Mouse (Mus musculus) limb, embryonic 14.5 days (tissue): ENCODE data around the gene Gck. TPM values are rescaled to one million over a fixed set of nuclear protein-coding genes. Genes with fewer than 3 reads are reported as not detected.

ENCODE experiments used
- ATAC-seq: fragments of 200-750 bp; cut with Nextera tagmentation; 2 replicates; pipeline ENCODE4 v1.8.0; 2017; ENCODE audit warnings: low read depth, moderate number of reproducible peaks, moderate TSS enrichment; ENCODE audit not compliant: low FRiP score
- DNase-seq: peaks from one replicate; pipeline ENCODE4 v3.0.0-alpha.2; 2015; ENCODE audit warnings: low spot score
- H3K27ac ChIP-seq: fragments of 300-500 bp; sonication (generic); replicated peaks from 2 replicates; pipeline ENCODE4 v1.5.1; 2014; ENCODE audit warnings: low read depth, mild to moderate bottlenecking, low read length, moderate library complexity, mixed read lengths
- H3K27me3 ChIP-seq: fragments of 300-500 bp; sonication (generic); 2 replicates; pipeline ENCODE4 v1.6.1; 2014; ENCODE audit warnings: low read length, mixed read lengths; ENCODE audit not compliant: control insufficient read depth, insufficient read depth
- H3K36me3 ChIP-seq: fragments of 300-500 bp; sonication (generic); 2 replicates; pipeline ENCODE4 v1.6.1; 2014; ENCODE audit warnings: mild to moderate bottlenecking, low read length, moderate library complexity, mixed read lengths; ENCODE audit not compliant: control insufficient read depth, insufficient read depth
- H3K4me1 ChIP-seq: fragments of 300-500 bp; sonication (generic); 2 replicates; pipeline ENCODE4 v1.6.1; 2014; ENCODE audit warnings: antibody characterized with exemption, low read length, mixed read lengths; ENCODE audit not compliant: control insufficient read depth, insufficient read depth
- H3K4me2 ChIP-seq: fragments of 300-500 bp; sonication (generic); replicated peaks from 2 replicates; pipeline ENCODE4 v1.6.1; 2014; ENCODE audit warnings: low read depth, mild to moderate bottlenecking, low read length, moderate library complexity; ENCODE audit not compliant: severe bottlenecking
- H3K4me3 ChIP-seq: fragments of 300-500 bp; sonication (generic); replicated peaks from 2 replicates; pipeline ENCODE4 v1.5.1; 2014; ENCODE audit warnings: low read length
- H3K9ac ChIP-seq: fragments of 300-500 bp; sonication (generic); 2 replicates; pipeline ENCODE4 v1.6.1; 2014; ENCODE audit warnings: mild to moderate bottlenecking, low read depth, low read length, moderate library complexity; ENCODE audit not compliant: severe bottlenecking
- H3K9me3 ChIP-seq: fragments of 300-500 bp; sonication (generic); 2 replicates; pipeline ENCODE4 v1.6.1; 2016; ENCODE audit warnings: low read length; ENCODE audit not compliant: control insufficient read depth
- POLR2A ChIP-seq: fragments of 200-500 bp; IDR thresholded peaks from 2 replicates; pipeline ENCODE4 v1.8.0; 2012; ENCODE audit warnings: inconsistent platforms, mild to moderate bottlenecking, moderate library complexity, borderline replicate concordance; ENCODE audit not compliant: insufficient read depth, insufficient read length; ENCODE audit errors: extremely low read depth
- WGBS: fragments of 180-500 bp; shearing (Covaris S2); extraction: QIAGEN DNeasy Blood & Tissue Kit; methylation state at CpG from one replicate; pipeline ENCODE4 v1.1.7; 2014; 5-methylcytosine and 5-hydroxymethylcytosine counted together
- polyA plus RNA-seq, 2 experiments: library from polyadenylated mRNA; depleted of rRNA in 1 of 2; stranded (reverse) in 1 of 2; unstranded in 1 of 2; fragments of >200 nt; fragmentation: Nextera tagmentation in 1 of 2; extraction: Ambion mirVana in 1 of 2; gene quantifications; 2 replicates each; pipeline versions ENCODE4 v1.2.1 to v1.2.3; 2012 to 2014

Gck gene
- polyA plus RNA-seq, 2 experiments, result 0.74 to 0.83 TPM

GRCm38 (mm10) chr11:5913256-5913655 is 36.6 kb downstream of the Gck start:
- DNase-seq (no peak), ATAC-seq (no peak)
- no peaks in the 10 kb centered on the region for H3K9me3 ChIP-seq
- peaks cover 5% of the 10 kb centered on the region; the same call in 1 of the 2 replicates for H3K4me1 ChIP-seq
- no peak overlapping the region for H3K4me2 ChIP-seq
- H3K9ac ChIP-seq, result no peak overlapping the region
- TF ChIP-seq POLR2A, result no peak
- no peaks in the 10 kb centered on the region for H3K36me3 ChIP-seq
- no peak overlapping the region for H3K27ac ChIP-seq
- no peaks in the 10 kb centered on the region for H3K27me3 ChIP-seq
- H3K4me3 ChIP-seq, result no peak overlapping the region
- 54% methylated on average over 8 of the region's 8 CpGs for WGBS

- no peak overlapping the region for H3K4me3 ChIP-seq
- H3K36me3 ChIP-seq, result no peaks in the 10 kb centered on the region
- 23% methylated on average over 5 of the region's 5 CpGs for WGBS
- TF ChIP-seq POLR2A, result no peak
- no peaks in the 10 kb centered on the region for H3K27me3 ChIP-seq
- H3K4me1 ChIP-seq, result peaks cover 5% of the 10 kb centered on the region; the same call in 1 of the 2 replicates
- DNase-seq (peak; percentile 72), ATAC-seq (peak; percentile 47; the same call in 1 of the 2 replicates)
- no peaks in the 10 kb centered on the region for H3K9me3 ChIP-seq
- no peak overlapping the region for H3K27ac ChIP-seq
- H3K9ac ChIP-seq, result no peak overlapping the region
- no peak overlapping the region for H3K4me2 ChIP-seq
Observed at GRCm38 (mm10) chr11:5912635-5913034, 37.2 kb downstream of the Gck start.

- H3K4me3 ChIP-seq, result no peak overlapping the region
- no peaks in the 10 kb centered on the region for H3K36me3 ChIP-seq
- no peak overlapping the region for H3K9ac ChIP-seq
- no peaks in the 10 kb centered on the region for H3K9me3 ChIP-seq
- TF ChIP-seq POLR2A, result no peak
- no peaks in the 10 kb centered on the region for H3K27me3 ChIP-seq
- no peak overlapping the region for H3K27ac ChIP-seq
- DNase-seq, result no peak
- H3K4me1 ChIP-seq, result peaks cover 5% of the 10 kb centered on the region; the same call in 1 of the 2 replicates
- no peak overlapping the region for H3K4me2 ChIP-seq
- WGBS, result 69% methylated on average over 4 of the region's 4 CpGs
- ATAC-seq, result no peak
Observed at GRCm38 (mm10) chr11:5908642-5909041, 41.2 kb downstream of the Gck start.

- no peak overlapping the region for H3K9ac ChIP-seq
- no peaks in the 10 kb centered on the region for H3K27me3 ChIP-seq
- ATAC-seq (no peak), DNase-seq (no peak)
- H3K4me1 ChIP-seq, result peaks cover 8% of the 10 kb centered on the region; the same call in 1 of the 2 replicates
- WGBS, result 62% methylated on average over 5 of the region's 5 CpGs
- no peak overlapping the region for H3K27ac ChIP-seq
- H3K4me3 ChIP-seq, result no peak overlapping the region
- no peaks in the 10 kb centered on the region for H3K36me3 ChIP-seq
- H3K9me3 ChIP-seq, result no peaks in the 10 kb centered on the region
- no peak for TF ChIP-seq POLR2A
- H3K4me2 ChIP-seq, result no peak overlapping the region
Observed at GRCm38 (mm10) chr11:5907096-5907495, 42.8 kb downstream of the Gck start.

- no peak for DNase-seq
- H3K36me3 ChIP-seq, result no peaks in the 10 kb centered on the region
- no peaks in the 10 kb centered on the region for H3K9me3 ChIP-seq
- H3K4me2 ChIP-seq, result no peak overlapping the region
- no peak overlapping the region for H3K27ac ChIP-seq
- peaks cover 15% of the 10 kb centered on the region for H3K4me1 ChIP-seq
- H3K27me3 ChIP-seq, result no peaks in the 10 kb centered on the region
- no peak overlapping the region for H3K4me3 ChIP-seq
- TF ChIP-seq POLR2A, result no peak
- no peak overlapping the region for H3K9ac ChIP-seq
- no peak for ATAC-seq
- WGBS, result 80% methylated on average over 10 of the region's 10 CpGs
Observed at GRCm38 (mm10) chr11:5905778-5906518, 43.9 kb downstream of the Gck start.

- no peaks in the 10 kb centered on the region for H3K27me3 ChIP-seq
- TF ChIP-seq POLR2A, result no peak
- no peak overlapping the region for H3K9ac ChIP-seq
- peaks cover 15% of the 10 kb centered on the region for H3K4me1 ChIP-seq
- no peaks in the 10 kb centered on the region for H3K36me3 ChIP-seq
- no peak overlapping the region for H3K27ac ChIP-seq
- no peaks in the 10 kb centered on the region for H3K9me3 ChIP-seq
- no peak for ATAC-seq
- DNase-seq, result no peak
- H3K4me2 ChIP-seq, result no peak overlapping the region
- WGBS, result 89% methylated on average over 6 of the region's 6 CpGs
- H3K4me3 ChIP-seq, result no peak overlapping the region
Observed at GRCm38 (mm10) chr11:5904871-5905270, 45.0 kb downstream of the Gck start.
